8 mouse cellular contexts compared by ENCODE assay signal in the genomic region with DNA sequence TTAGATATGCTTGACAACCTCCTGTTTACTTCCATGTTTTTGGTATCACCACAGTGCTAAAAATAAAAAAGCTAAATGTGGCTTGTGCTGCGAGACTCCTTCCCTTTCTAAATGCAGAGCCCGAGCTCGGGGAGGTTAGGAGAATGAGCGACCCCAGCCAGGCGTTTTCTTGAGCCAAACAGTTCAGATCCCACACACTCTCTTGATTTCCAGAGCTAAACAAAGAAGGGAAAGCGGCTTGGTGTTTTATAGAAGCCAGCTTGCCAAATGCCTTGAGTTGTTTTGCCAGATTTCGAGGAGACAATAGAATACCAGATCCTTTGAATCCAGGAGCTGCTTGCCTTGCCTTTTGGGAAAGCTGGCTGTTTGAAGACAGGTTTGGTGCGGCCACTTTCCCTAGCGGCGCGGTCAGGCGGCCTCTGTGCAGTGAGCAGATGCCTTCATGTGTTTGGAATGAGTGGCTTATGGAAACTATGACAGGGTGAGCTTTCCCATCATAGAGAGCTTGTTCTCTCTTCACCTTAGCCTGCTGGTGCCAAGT. TPM values are rescaled to one million over a fixed set of nuclear protein-coding genes. Genes with fewer than 3 reads are reported as not detected.
DNase-seq lines count a peak whose midpoint lies in the region; ATAC-seq and TF ChIP-seq lines count a peak whose summit lies in the region.

No protein-coding gene starts in this region.

- H3K4me1 ChIP-seq in cerebellum, adult 2 months (ENCODE audit: control insufficient read depth, insufficient read depth, low read length): no peaks in the 10 kb centered on the region
- no peaks in the 10 kb centered on the region; the same call in 1 of the 2 replicates for H3K4me1 ChIP-seq in forebrain, postnatal 0 days (ENCODE audit: insufficient read depth)
- H3K4me1 ChIP-seq in hindbrain, postnatal 0 days (ENCODE audit: insufficient read depth, low read length): no peaks in the 10 kb centered on the region

- H3K36me3 ChIP-seq in forebrain, postnatal 0 days (ENCODE audit: insufficient read depth): no peaks in the 10 kb centered on the region; the same call in 1 of the 2 replicates
- 0 out of 2 replicates have a peak, but pooled peaks cover 6% of the 10 kb centered on the region for H3K36me3 ChIP-seq in hindbrain, postnatal 0 days (ENCODE audit: insufficient read depth, low read length)

- no peak overlapping the region for H3K9ac ChIP-seq in forebrain, postnatal 0 days
- no peak overlapping the region for H3K9ac ChIP-seq in hindbrain, postnatal 0 days (replicated peaks; ENCODE audit: low read length)

- WGBS in cerebellum, adult 2 months: 24% methylated on average over 12 of the region's 12 CpGs
- WGBS in forebrain, postnatal 0 days: 16% methylated on average over 12 of the region's 12 CpGs
- WGBS in hindbrain, postnatal 0 days: 38% methylated on average over 12 of the region's 12 CpGs

- DNase-seq in cerebellum, adult 2 months: peak; percentile 34 to 36
- DNase-seq in cerebellum, postnatal 4 days (ENCODE audit: low spot score in 2 of 2): no peak
- peak; percentile 10 for DNase-seq in adipocyte (ENCODE audit: low spot score)
- no peak for DNase-seq in forebrain, postnatal 0 days
- no peak for DNase-seq in hindbrain, postnatal 0 days (ENCODE audit: low spot score)
- DNase-seq in natural killer cell, adult 2 months (ENCODE audit: low spot score in 2 of 2): no peak
- DNase-seq in adrenal gland, postnatal 25 days: no peak
- DNase-seq in c-Kit-positive CD71-positive TER-119-positive erythroid progenitor cells, embryonic 14.5 days (ENCODE audit: low spot score): no peak

- no peak overlapping the region for H3K27ac ChIP-seq in cerebellum, adult 2 months (ENCODE audit: insufficient read depth, low read length)
- peak overlapping the region; percentile 62 for H3K27ac ChIP-seq in forebrain, postnatal 0 days (ENCODE audit: low read depth, low read length)
- H3K27ac ChIP-seq in hindbrain, postnatal 0 days: 0 out of 2 replicates have a peak overlapping the region, but pooled peaks have one; percentile 27

- TF ChIP-seq CTCF in cerebellum, adult 2 months (IDR thresholded peaks at IDR 0.05; ENCODE audit: borderline replicate concordance, insufficient read depth, low read depth, low read length): no peak
- TF ChIP-seq CTCF in forebrain, postnatal 0 days (IDR thresholded peaks at IDR 0.05; ENCODE audit: low read depth): no peak
- no peak for TF ChIP-seq CTCF in hindbrain, postnatal 0 days (IDR thresholded peaks at IDR 0.05; ENCODE audit: low read depth)

- TF ChIP-seq POLR2A in cerebellum, adult 2 months (IDR thresholded peaks at IDR 0.05; ENCODE audit: borderline replicate concordance, insufficient read depth, low read length): no peak

- no peaks in the 10 kb centered on the region for H3K9me3 ChIP-seq in forebrain, postnatal 0 days (ENCODE audit: low read length)
- no peaks in the 10 kb centered on the region for H3K9me3 ChIP-seq in hindbrain, postnatal 0 days (ENCODE audit: low read length)

- no peaks in the 10 kb centered on the region for H3K27me3 ChIP-seq in cerebellum, adult 2 months (ENCODE audit: control insufficient read depth, insufficient read depth, low read length)
- no peaks in the 10 kb centered on the region for H3K27me3 ChIP-seq in forebrain, postnatal 0 days (ENCODE audit: insufficient read depth, low read length)
- no peaks in the 10 kb centered on the region for H3K27me3 ChIP-seq in hindbrain, postnatal 0 days (ENCODE audit: insufficient read depth, low read length)

- H3K4me3 ChIP-seq in cerebellum, adult 2 months (replicated peaks; ENCODE audit: insufficient read depth, low read depth, low read length): no peak overlapping the region
- H3K4me3 ChIP-seq in forebrain, postnatal 0 days (ENCODE audit: low read depth, low read length): no peak overlapping the region
- H3K4me3 ChIP-seq in hindbrain, postnatal 0 days (ENCODE audit: low read length): no peak overlapping the region

- H3K4me2 ChIP-seq in forebrain, postnatal 0 days (ENCODE audit: low read depth): 0 out of 2 replicates have a peak overlapping the region, but pooled peaks have one; percentile 0
- no peak overlapping the region for H3K4me2 ChIP-seq in hindbrain, postnatal 0 days (ENCODE audit: low read depth, low read length)

- peak; percentile 64 for ATAC-seq in forebrain, postnatal 0 days
- ATAC-seq in hindbrain, postnatal 0 days: peak; percentile 32; the same call in 1 of the 2 replicates

RNA-seq across cellular contexts. Expression of a gene that starts 50.0 kb away (rescaled TPM):
- 6.0 and 6.9 TPM in 2 replicates for polyA plus RNA-seq in cerebellum, adult 2 months (2012; rRNA removed)
- 6.3 and 8.9 TPM in 2 replicates for total RNA-seq in forebrain, postnatal 0 days (2014; rRNA removed)
- polyA plus RNA-seq in forebrain, postnatal 0 days (2015; fragmentation: Nextera tagmentation; extraction: Ambion mirVana): 2.1 and 3.6 TPM in 2 replicates
- total RNA-seq in hindbrain, postnatal 0 days (2014; rRNA removed): 6.0 and 6.6 TPM in 2 replicates
- 3.5 and 3.6 TPM in 2 replicates for polyA plus RNA-seq in hindbrain, postnatal 0 days (2015; fragmentation: Nextera tagmentation; extraction: Ambion mirVana)
- total RNA-seq in adrenal gland, postnatal 25 days (2021): 28.2 and 36.1 TPM in 2 replicates

Comparison
In these comparisons a context has a peak if more than half of its experiments do, and no peak if none do; other contexts are left out.
1. DNase-seq: peak in cerebellum, adult 2 months (2 of 2) and adipocyte (single experiment); none in cerebellum, postnatal 4 days (0 of 2), forebrain, postnatal 0 days (single experiment), hindbrain, postnatal 0 days (single experiment), natural killer cell, adult 2 months (0 of 2), adrenal gland, postnatal 25 days (single experiment) and c-Kit-positive CD71-positive TER-119-positive erythroid progenitor cells, embryonic 14.5 days (single experiment).